Mouse (Mus musculus) kidney, adult 8-10 months (tissue): ENCODE data around the gene Cutal.
"Not testable (repeated sequence)": the region's sequence is repeated elsewhere in the genome, so short reads cannot be mapped to it uniquely, and the experiment has no call there.

ENCODE experiments used
- DNase-seq, 2 experiments: peaks; one replicate each; pipeline ENCODE4 v3.0.0; 2022

Cutal gene

GRCm38 (mm10) chr2:34874271-34874670 lies at the start of gene Cutal:
Gene Cutal, plus strand, starts transcription at chr2:34874396.
- DNase-seq = peak; percentile 81 to 83

- DNase-seq = peak; percentile 89 to 91
Observed at GRCm38 (mm10) chr2:34825827-34826459, 48.3 kb upstream of the Cutal start, which contains the start of gene Fbxw2. Gene Fbxw2, minus strand, starts transcription at chr2:34826311.

- DNase-seq = peak in 1 of 2 experiments; percentile 7
Observed at GRCm38 (mm10) chr2:34826460-34827231, 47.5 kb upstream of the Cutal start.

GRCm38 (mm10) chr2:34827591-34827990 lies 46.6 kb upstream of the Cutal start:
- no peak for DNase-seq

- no peak for DNase-seq
Observed at GRCm38 (mm10) chr2:34828026-34828425, 46.2 kb upstream of the Cutal start.

- not testable (repeated sequence) for DNase-seq
Observed at GRCm38 (mm10) chr2:34830066-34830465, 44.1 kb upstream of the Cutal start.

- not testable (repeated sequence) for DNase-seq
Observed at GRCm38 (mm10) chr2:34832766-34833457, 41.3 kb upstream of the Cutal start, which contains the start of gene Gm34653. Gene Gm34653, plus strand, starts transcription at chr2:34833007.

GRCm38 (mm10) chr2:34833624-34834023 lies 40.6 kb upstream of the Cutal start:
- DNase-seq = no peak

- no peak for DNase-seq
Observed at GRCm38 (mm10) chr2:34835669-34836068, 38.5 kb upstream of the Cutal start.

- not testable (repeated sequence) for DNase-seq
Observed at GRCm38 (mm10) chr2:34840143-34840542, 34.1 kb upstream of the Cutal start.

GRCm38 (mm10) chr2:34841706-34842105 lies 32.5 kb upstream of the Cutal start:
- no peak for DNase-seq

GRCm38 (mm10) chr2:34843211-34843939 lies 30.8 kb upstream of the Cutal start:
- DNase-seq = peak; percentile 64 to 67

GRCm38 (mm10) chr2:34847702-34848101 lies 26.5 kb upstream of the Cutal start:
- no peak for DNase-seq

GRCm38 (mm10) chr2:34855265-34855664 lies 18.9 kb upstream of the Cutal start:
- DNase-seq = no peak

- DNase-seq = no peak
Observed at GRCm38 (mm10) chr2:34857728-34858127, 16.5 kb upstream of the Cutal start.

- DNase-seq = no peak
Observed at GRCm38 (mm10) chr2:34869680-34870079, 4.5 kb upstream of the Cutal start.

- DNase-seq = peak; percentile 96
Observed at GRCm38 (mm10) chr2:34870520-34871474, 3.4 kb upstream of the Cutal start.

- peak; percentile 50 to 53 for DNase-seq
Observed at GRCm38 (mm10) chr2:34874816-34875345, 685 bp downstream of the Cutal start, which contains the start of gene Psmd5. Gene Psmd5, minus strand, starts transcription at chr2:34874968.

- DNase-seq = peak; percentile 44 to 48
Observed at GRCm38 (mm10) chr2:34880054-34880453, 5.9 kb downstream of the Cutal start.

GRCm38 (mm10) chr2:34882757-34883156 lies 8.6 kb downstream of the Cutal start:
- peak in 1 of 2 experiments; percentile 33 for DNase-seq

GRCm38 (mm10) chr2:34883190-34883589 lies 9.0 kb downstream of the Cutal start:
- DNase-seq = no peak
